Mouse (Mus musculus): Measurements from ENCODE around the gene Cacna1h. TPM values are rescaled to one million over a fixed set of nuclear protein-coding genes. Genes with fewer than 3 reads are reported as not detected.

The Cacna1h gene
- total and polyA plus RNA-seq, 3 experiments, result 0.22 TPM; not detected in 2

GRCm38 (mm10) chr17:25433223-25433616, 363 bp downstream of the Cacna1h start:
- no peak for DNase-seq (ENCODE audit: low spot score)
- Histone ChIP-seq H3K36me3 (replicated peaks) (no peaks in the 10 kb centered on the region), H3K9me3 (replicated peaks) (peaks cover 16% of the 10 kb centered on the region), H3K4me1 (ENCODE audit: insufficient read depth, low read depth, low read length) (no peaks in the 10 kb centered on the region), H3K27me3 (ENCODE audit: insufficient read depth, low read length) (peaks cover 12% of the 10 kb centered on the region), H3K4me3 (ENCODE audit: low read depth, low read length) (no peak overlapping the region)
- no peak for ATAC-seq (ENCODE audit: extremely low read depth, insufficient number of reproducible peaks, low FRiP score, poor library complexity, severe bottlenecking)
- TF ChIP-seq POLR2AphosphoS5 (IDR thresholded peaks at IDR 0.05; ENCODE audit: insufficient replicate concordance, low read depth, low read length), result no peak
- TF ChIP-seq GATA1 (IDR thresholded peaks at IDR 0.05; ENCODE audit: borderline replicate concordance, low read length), result no peak
- TF ChIP-seq TAL1 (conservative IDR thresholded peaks at IDR 0.05; ENCODE audit: low read depth, low read length), result no peak
- no peak for TF ChIP-seq CTCF (IDR thresholded peaks at IDR 0.05; ENCODE audit: low read depth, low read length)
- TF ChIP-seq GATA2 (IDR thresholded peaks at IDR 0.05; ENCODE audit: borderline replicate concordance, low read depth, low read length), result no peak

- H3K27me3 ChIP-seq (ENCODE audit: insufficient read depth, low read length), result peaks cover 12% of the 10 kb centered on the region
- DNase-seq (ENCODE audit: low spot score) (no peak), ATAC-seq (ENCODE audit: extremely low read depth, insufficient number of reproducible peaks, low FRiP score, poor library complexity, severe bottlenecking) (no peak)
- H3K4me1 ChIP-seq (ENCODE audit: insufficient read depth, low read depth, low read length), result no peaks in the 10 kb centered on the region
- H3K4me3 ChIP-seq (ENCODE audit: low read depth, low read length), result no peak overlapping the region
- H3K9me3 ChIP-seq (replicated peaks), result peaks cover 16% of the 10 kb centered on the region
- H3K36me3 ChIP-seq (replicated peaks), result no peaks in the 10 kb centered on the region
- TF ChIP-seq GATA2 (IDR thresholded peaks at IDR 0.05; ENCODE audit: borderline replicate concordance, low read depth, low read length) (no peak), TAL1 (conservative IDR thresholded peaks at IDR 0.05; ENCODE audit: low read depth, low read length) (no peak), GATA1 (IDR thresholded peaks at IDR 0.05; ENCODE audit: borderline replicate concordance, low read length) (no peak), POLR2AphosphoS5 (IDR thresholded peaks at IDR 0.05; ENCODE audit: insufficient replicate concordance, low read depth, low read length) (no peak), CTCF (IDR thresholded peaks at IDR 0.05; ENCODE audit: low read depth, low read length) (no peak)
Measured at GRCm38 (mm10) chr17:25432433-25433181, 976 bp downstream of the Cacna1h start.

DNA sequence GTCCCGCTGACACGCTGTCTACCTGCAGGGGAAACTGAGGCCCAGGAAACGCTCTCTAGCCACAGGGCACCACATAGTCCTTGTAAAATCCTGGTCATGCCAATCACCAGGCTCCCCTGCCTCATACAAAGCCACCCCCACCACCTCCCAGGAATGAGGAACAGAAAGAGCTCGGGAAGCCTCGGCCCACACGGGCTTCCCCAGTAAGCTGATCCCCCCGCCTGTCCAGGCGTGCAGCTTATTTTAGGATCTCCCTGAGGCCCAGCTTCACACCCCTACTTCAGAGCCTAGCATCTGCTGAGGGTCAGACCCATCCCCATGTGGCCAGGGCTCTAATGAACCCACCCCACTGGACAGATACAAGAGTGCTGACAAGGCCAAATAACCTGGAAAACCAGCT, 3.0 kb downstream of the Cacna1h start:
- Histone ChIP-seq H3K9me3 (replicated peaks) (peaks cover 16% of the 10 kb centered on the region), H3K4me1 (ENCODE audit: insufficient read depth, low read depth, low read length) (no peaks in the 10 kb centered on the region), H3K27me3 (ENCODE audit: insufficient read depth, low read length) (peaks cover 9% of the 10 kb centered on the region; the same call in 1 of the 2 replicates), H3K36me3 (replicated peaks) (no peaks in the 10 kb centered on the region), H3K4me3 (ENCODE audit: low read depth, low read length) (no peak overlapping the region)
- TF ChIP-seq CTCF (IDR thresholded peaks at IDR 0.05; ENCODE audit: low read depth, low read length) (no peak), GATA1 (IDR thresholded peaks at IDR 0.05; ENCODE audit: borderline replicate concordance, low read length) (no peak), POLR2AphosphoS5 (IDR thresholded peaks at IDR 0.05; ENCODE audit: insufficient replicate concordance, low read depth, low read length) (no peak), GATA2 (IDR thresholded peaks at IDR 0.05; ENCODE audit: borderline replicate concordance, low read depth, low read length) (no peak), TAL1 (conservative IDR thresholded peaks at IDR 0.05; ENCODE audit: low read depth, low read length) (no peak)
- ATAC-seq (ENCODE audit: extremely low read depth, insufficient number of reproducible peaks, low FRiP score, poor library complexity, severe bottlenecking), result no peak
- no peak for DNase-seq (ENCODE audit: low spot score)

GRCm38 (mm10) chr17:25429886-25430285, 3.7 kb downstream of the Cacna1h start:
- Histone ChIP-seq H3K9me3 (replicated peaks) (peaks cover 16% of the 10 kb centered on the region), H3K36me3 (replicated peaks) (no peaks in the 10 kb centered on the region), H3K27me3 (ENCODE audit: insufficient read depth, low read length) (peaks cover 9% of the 10 kb centered on the region; the same call in 1 of the 2 replicates), H3K4me1 (ENCODE audit: insufficient read depth, low read depth, low read length) (no peaks in the 10 kb centered on the region), H3K4me3 (ENCODE audit: low read depth, low read length) (no peak overlapping the region)
- TF ChIP-seq GATA1 (IDR thresholded peaks at IDR 0.05; ENCODE audit: borderline replicate concordance, low read length) (no peak), CTCF (IDR thresholded peaks at IDR 0.05; ENCODE audit: low read depth, low read length) (no peak), TAL1 (conservative IDR thresholded peaks at IDR 0.05; ENCODE audit: low read depth, low read length) (no peak), POLR2AphosphoS5 (IDR thresholded peaks at IDR 0.05; ENCODE audit: insufficient replicate concordance, low read depth, low read length) (no peak), GATA2 (IDR thresholded peaks at IDR 0.05; ENCODE audit: borderline replicate concordance, low read depth, low read length) (no peak)
- ATAC-seq (ENCODE audit: extremely low read depth, insufficient number of reproducible peaks, low FRiP score, poor library complexity, severe bottlenecking) (no peak), DNase-seq (ENCODE audit: low spot score) (no peak)

DNA sequence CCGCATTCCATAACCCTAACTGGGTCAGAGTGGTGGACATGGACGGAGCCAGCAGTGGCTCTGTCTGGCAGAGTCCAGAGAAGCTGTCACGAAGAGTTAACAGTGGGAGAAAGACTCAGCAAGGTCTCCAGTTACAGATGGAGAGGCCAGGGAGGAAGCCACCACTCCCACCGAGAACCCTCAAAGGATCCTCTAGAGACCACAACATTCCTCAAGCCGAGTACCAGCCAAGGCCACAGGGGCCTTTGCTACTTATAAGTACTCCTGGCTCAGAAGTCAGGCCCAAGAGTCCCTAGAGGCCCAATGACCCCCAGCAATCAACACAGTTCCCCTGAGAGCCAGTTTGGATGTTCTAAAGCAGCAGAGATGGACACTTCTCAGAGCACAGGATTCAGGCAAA, 4.3 kb downstream of the Cacna1h start:
- H3K36me3 ChIP-seq (replicated peaks), result no peaks in the 10 kb centered on the region
- peaks cover 10% of the 10 kb centered on the region for H3K27me3 ChIP-seq (ENCODE audit: insufficient read depth, low read length)
- H3K4me1 ChIP-seq (ENCODE audit: insufficient read depth, low read depth, low read length), result no peaks in the 10 kb centered on the region
- H3K4me3 ChIP-seq (ENCODE audit: low read depth, low read length), result no peak overlapping the region
- H3K9me3 ChIP-seq (replicated peaks), result peaks cover 16% of the 10 kb centered on the region
- DNase-seq (ENCODE audit: low spot score) (no peak), ATAC-seq (ENCODE audit: extremely low read depth, insufficient number of reproducible peaks, low FRiP score, poor library complexity, severe bottlenecking) (no peak)
- TF ChIP-seq GATA2 (IDR thresholded peaks at IDR 0.05; ENCODE audit: borderline replicate concordance, low read depth, low read length) (no peak), GATA1 (IDR thresholded peaks at IDR 0.05; ENCODE audit: borderline replicate concordance, low read length) (no peak), POLR2AphosphoS5 (IDR thresholded peaks at IDR 0.05; ENCODE audit: insufficient replicate concordance, low read depth, low read length) (no peak), CTCF (IDR thresholded peaks at IDR 0.05; ENCODE audit: low read depth, low read length) (no peak), TAL1 (conservative IDR thresholded peaks at IDR 0.05; ENCODE audit: low read depth, low read length) (no peak)

DNA sequence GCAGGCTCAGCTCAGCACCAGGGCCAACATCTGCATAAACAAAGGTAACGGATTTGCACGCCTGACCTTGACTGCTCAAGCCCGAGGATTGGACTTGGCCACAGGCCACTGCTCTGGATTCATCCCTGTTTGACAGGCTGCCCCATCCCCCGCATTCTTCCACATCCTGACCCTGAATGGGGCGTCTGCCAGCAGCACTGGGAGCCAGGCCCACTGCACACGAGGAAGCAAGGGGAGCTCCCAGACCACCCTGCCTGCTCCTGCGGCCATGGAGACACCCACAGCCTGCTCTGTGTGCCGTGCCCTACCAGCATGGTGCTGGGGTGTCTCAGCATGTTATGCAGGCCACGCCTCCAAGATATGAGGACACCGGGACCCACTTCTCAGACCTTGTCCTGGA, 6.1 kb downstream of the Cacna1h start:
- no peaks in the 10 kb centered on the region for H3K36me3 ChIP-seq (replicated peaks)
- TF ChIP-seq CTCF (IDR thresholded peaks at IDR 0.05; ENCODE audit: low read depth, low read length) (no peak), GATA2 (IDR thresholded peaks at IDR 0.05; ENCODE audit: borderline replicate concordance, low read depth, low read length) (no peak), TAL1 (conservative IDR thresholded peaks at IDR 0.05; ENCODE audit: low read depth, low read length) (no peak)
- H3K27me3 ChIP-seq (ENCODE audit: insufficient read depth, low read length), result peaks cover 10% of the 10 kb centered on the region
- no peak overlapping the region for H3K4me3 ChIP-seq (ENCODE audit: low read depth, low read length)
- no peaks in the 10 kb centered on the region for H3K4me1 ChIP-seq (ENCODE audit: insufficient read depth, low read depth, low read length)
- DNase-seq (ENCODE audit: low spot score) (no peak), ATAC-seq (ENCODE audit: extremely low read depth, insufficient number of reproducible peaks, low FRiP score, poor library complexity, severe bottlenecking) (no peak)
- no peaks in the 10 kb centered on the region for H3K9me3 ChIP-seq (replicated peaks)
